In the genomic region with DNA sequence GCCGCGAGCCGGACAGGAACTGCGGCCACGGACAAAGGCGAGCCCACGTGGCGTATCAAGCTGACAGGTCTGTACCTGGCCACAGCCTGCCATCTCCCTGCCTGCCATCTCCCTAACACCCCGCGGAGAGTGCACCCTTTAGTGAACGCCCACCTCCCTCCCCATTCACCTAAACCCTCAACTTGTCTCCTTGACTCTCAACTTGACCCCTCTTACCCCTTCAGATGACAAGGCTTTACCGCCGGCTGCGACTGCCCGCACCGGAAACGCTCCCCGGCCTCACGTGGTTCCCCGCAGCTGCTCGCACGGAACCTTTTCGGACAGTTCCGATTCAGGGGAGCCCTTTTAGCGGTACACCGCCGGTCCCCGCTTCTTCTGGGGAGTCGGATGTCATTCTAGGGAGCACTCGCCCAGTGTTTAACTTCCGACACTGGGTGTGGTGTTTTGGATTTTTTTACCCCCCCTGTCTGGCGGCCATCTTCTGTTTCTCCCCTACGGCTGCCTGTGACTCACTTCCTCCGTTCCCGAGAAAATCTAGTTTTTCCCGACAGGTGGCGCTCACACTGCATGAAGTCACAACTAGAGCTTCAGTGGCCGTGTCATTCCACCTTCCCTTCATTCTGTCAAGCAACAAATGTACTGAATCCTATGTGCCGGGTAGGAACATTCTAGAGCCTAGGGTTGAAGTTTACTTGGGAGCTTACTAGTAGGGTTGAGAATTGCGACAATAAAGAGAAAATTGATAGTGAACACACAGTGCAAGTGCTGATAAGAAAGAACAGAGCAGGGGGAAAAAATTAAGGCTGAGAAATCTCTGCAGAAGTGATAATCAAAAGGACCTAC, we compare ENCODE assay signal across 7 mouse cellular contexts. TPM values are rescaled to one million over a fixed set of nuclear protein-coding genes. Genes with fewer than 3 reads are reported as not detected.
A peak's percentile ranks its signal among the peaks of the same experiment; 100 is the strongest.
DNase-seq lines count a peak whose midpoint lies in the region; ATAC-seq lines count a peak whose summit lies in the region.

A gene (minus strand): TSS at position 289 of the 843 bp plus-strand sequence.
A gene (minus strand): TSS at position 517 of the 843 bp plus-strand sequence.

- H3K9ac ChIP-seq in intestine, embryonic 15.5 days, result peak within 1 kb of the TSS; percentile 68

- 0 out of 2 replicates have a peak, but pooled peaks cover 2% of the 10 kb centered on the region for H3K36me3 ChIP-seq in intestine, embryonic 15.5 days
- H3K36me3 ChIP-seq in midbrain, embryonic 10.5 days, result peaks cover 30% of the 10 kb centered on the region

- H3K4me2 ChIP-seq in intestine, embryonic 15.5 days (replicated peaks), result peak within 1 kb of the TSS; percentile 77

- H3K27me3 ChIP-seq in intestine, embryonic 15.5 days (replicated peaks), result no peaks in the 10 kb centered on the region
- no peaks in the 10 kb centered on the region for H3K27me3 ChIP-seq in midbrain, embryonic 10.5 days (ENCODE audit: low read depth, poor library complexity, severe bottlenecking)

- H3K27ac ChIP-seq in intestine, embryonic 15.5 days, result peak within 1 kb of the TSS; percentile 63
- peak within 1 kb of the TSS; percentile 90 for H3K27ac ChIP-seq in midbrain, embryonic 10.5 days (replicated peaks)

- intact Hi-C loops in gastrocnemius, postnatal 36 days (cut with DNase I), result loop anchor here (2.0 kb wide), 1 partner anchor 119 kb away; no protein-coding TSS in a partner anchor
- intact Hi-C loops in left cerebral cortex, postnatal 25 days (cut with DNase I), result loop anchor here (1.0 to 10.0 kb wide), 4 partner anchors 27 to 247 kb away; a partner anchor contains a TSS

- DNase-seq in adrenal gland, adult 2 months, result peak; percentile 97
- peak; percentile 97 for DNase-seq in embryo, embryonic 11.5 days (ENCODE audit: low read depth, low spot score)
- DNase-seq in gastrocnemius, postnatal 36 days, result peak; percentile 93 to 95
- peak; percentile 96 to 99 for DNase-seq in left cerebral cortex, postnatal 25 days (ENCODE audit: low spot score in 2 of 2)
- peak; percentile 98 for DNase-seq in midbrain, embryonic 10.5 days (ENCODE audit: low spot score)
- peak; percentile 97 for DNase-seq in right cerebral cortex, postnatal 4 days

- peak; percentile 97 for ATAC-seq in intestine, embryonic 15.5 days

- WGBS in intestine, embryonic 15.5 days, result under 1% methylated on average over 40 of the region's 40 CpGs
- under 1% methylated on average over 40 of the region's 40 CpGs for WGBS in midbrain, embryonic 10.5 days

- no peaks in the 10 kb centered on the region for H3K9me3 ChIP-seq in intestine, embryonic 15.5 days
- H3K9me3 ChIP-seq in midbrain, embryonic 10.5 days (replicated peaks), result no peaks in the 10 kb centered on the region

- 0 out of 2 replicates have a peak, but pooled peaks cover 4% of the 10 kb centered on the region for H3K4me1 ChIP-seq in intestine, embryonic 15.5 days (replicated peaks)
- H3K4me1 ChIP-seq in midbrain, embryonic 10.5 days, result peaks cover 23% of the 10 kb centered on the region

- H3K4me3 ChIP-seq in intestine, embryonic 15.5 days (replicated peaks), result peak within 1 kb of the TSS; percentile 75
- H3K4me3 ChIP-seq in midbrain, embryonic 10.5 days, result peak within 1 kb of the TSS; percentile 83

RNA-seq across cellular contexts. Expression of the first gene that starts in this region (rescaled TPM):
- total RNA-seq in adrenal gland, adult 2 months (2021), result 100 to 1,000 TPM in 1 of 2 experiments, 10 to 100 TPM in 1; 66.2 to 106 TPM
- 11.1 and 11.7 TPM in 2 replicates for polyA plus RNA-seq in adrenal gland, adult 2 months (2012; rRNA removed)
- total RNA-seq in gastrocnemius, postnatal 36 days (2021), result 10 to 100 TPM in 1 of 2 experiments, 1 to 10 TPM in 1; 9.9 to 14.6 TPM
- polyA plus RNA-seq in intestine, embryonic 15.5 days (2015; fragmentation: Nextera tagmentation; extraction: Ambion mirVana), result 432 and 477 TPM in 2 replicates
- 100 to 1,000 TPM; 106 to 109 TPM for total RNA-seq in left cerebral cortex, postnatal 25 days (2021)
- 451 and 498 TPM in 2 replicates for polyA plus RNA-seq in midbrain, embryonic 10.5 days (2016; fragmentation: Nextera tagmentation; extraction: Ambion mirVana)

RNA-seq across cellular contexts. Expression of the second gene that starts in this region (rescaled TPM):
- total RNA-seq in adrenal gland, adult 2 months (2021), result 10 to 100 TPM; 25.2 to 40.0 TPM
- 45.5 and 58.5 TPM in 2 replicates for polyA plus RNA-seq in adrenal gland, adult 2 months (2012; rRNA removed)
- total RNA-seq in gastrocnemius, postnatal 36 days (2021), result 10 to 100 TPM; 12.2 to 13.1 TPM
- polyA plus RNA-seq in intestine, embryonic 15.5 days (2015; fragmentation: Nextera tagmentation; extraction: Ambion mirVana), result 162 and 174 TPM in 2 replicates
- total RNA-seq in left cerebral cortex, postnatal 25 days (2021), result 100 to 1,000 TPM; 119 TPM
- 281 and 305 TPM in 2 replicates for polyA plus RNA-seq in midbrain, embryonic 10.5 days (2016; fragmentation: Nextera tagmentation; extraction: Ambion mirVana)

Comparison
In these comparisons a context has a peak if more than half of its experiments do, and no peak if none do; other contexts are left out.
1. Peak in every context shown above with its lines: DNase-seq, ATAC-seq, H3K4me3 ChIP-seq and H3K27ac ChIP-seq.
2. RNA of the first gene that starts in this region (total RNA-seq): 106 to 109 TPM in left cerebral cortex, postnatal 25 days and 66.2 to 106 TPM in adrenal gland, adult 2 months; 9.9 to 14.6 TPM in gastrocnemius, postnatal 36 days; every median in the first group is over 4 times any median in the second.
3. RNA of the first gene that starts in this region (polyA plus RNA-seq): 451 to 498 TPM in midbrain, embryonic 10.5 days and 432 to 477 TPM in intestine, embryonic 15.5 days; 11.1 to 11.7 TPM in adrenal gland, adult 2 months; every median in the first group is over 10 times any median in the second.